Comparison of ENCODE assay signal across 8 mouse cellular contexts in genomic region chr5:88765587-88765986, GRCm38 (mm10). TPM values are rescaled to one million over a fixed set of nuclear protein-coding genes. Genes with fewer than 3 reads are reported as not detected.
DNase-seq lines count a peak whose midpoint lies in the region; ATAC-seq lines count a peak whose summit lies in the region.

No protein-coding gene starts in this region.

- no peak for ATAC-seq in heart, embryonic 15.5 days (replicated peaks; ENCODE audit: insufficient number of reproducible peaks, insufficient read depth, low FRiP score, low read depth)
- ATAC-seq in midbrain, embryonic 11.5 days (ENCODE audit: low FRiP score): no peak

- peak overlapping the region; percentile 80 for H3K4me3 ChIP-seq in heart, embryonic 15.5 days
- peak overlapping the region; percentile 79 for H3K4me3 ChIP-seq in hindbrain, embryonic 10.5 days
- peak overlapping the region; percentile 45 for H3K4me3 ChIP-seq in midbrain, embryonic 11.5 days (ENCODE audit: low read depth, low read length)

- H3K36me3 ChIP-seq in heart, embryonic 15.5 days: 0 out of 2 replicates have a peak, but pooled peaks cover 2% of the 10 kb centered on the region
- H3K36me3 ChIP-seq in hindbrain, embryonic 10.5 days: peaks cover 37% of the 10 kb centered on the region
- H3K36me3 ChIP-seq in midbrain, embryonic 11.5 days (ENCODE audit: control insufficient read depth, insufficient read depth, low read length): peaks cover 6% of the 10 kb centered on the region

- DNase-seq in heart, postnatal 14 days: no peak
- peak; percentile 26 for DNase-seq in MEL-GATA-1-ER (ENCODE audit: extremely low read depth, low read depth)
- no peak for DNase-seq in hindbrain, embryonic 10.5 days (ENCODE audit: low spot score)
- DNase-seq in midbrain, embryonic 11.5 days (ENCODE audit: low spot score, missing footprints): no peak
- no peak for DNase-seq in cerebellum, adult 9-11 months
- no peak for DNase-seq in spleen, postnatal 4 days (ENCODE audit: low spot score in 2 of 2)
- no peak for DNase-seq in cerebellum, postnatal 10 days

- H3K27ac ChIP-seq in heart, embryonic 15.5 days: peak overlapping the region; percentile 89
- H3K27ac ChIP-seq in hindbrain, embryonic 10.5 days: peak overlapping the region; percentile 96
- H3K27ac ChIP-seq in midbrain, embryonic 11.5 days (ENCODE audit: low read depth, low read length): peak overlapping the region; percentile 67

- H3K9ac ChIP-seq in heart, embryonic 15.5 days: peak overlapping the region; percentile 77
- peak overlapping the region; percentile 90 for H3K9ac ChIP-seq in midbrain, embryonic 11.5 days (ENCODE audit: low read length)

- intact Hi-C loops in heart, postnatal 14 days (cut with DNase I): loop anchor here (10.0 kb wide), 1 partner anchor 201 kb away; the partner anchor contains the start of gene Rufy3

- H3K9me3 ChIP-seq in heart, embryonic 15.5 days (replicated peaks): no peaks in the 10 kb centered on the region
- H3K9me3 ChIP-seq in hindbrain, embryonic 10.5 days: no peaks in the 10 kb centered on the region
- no peaks in the 10 kb centered on the region for H3K9me3 ChIP-seq in midbrain, embryonic 11.5 days (ENCODE audit: control insufficient read depth, low read length)

- peaks cover 18% of the 10 kb centered on the region for H3K4me1 ChIP-seq in heart, embryonic 15.5 days (replicated peaks)
- peaks cover 24% of the 10 kb centered on the region for H3K4me1 ChIP-seq in hindbrain, embryonic 10.5 days (replicated peaks)
- peaks cover 15% of the 10 kb centered on the region for H3K4me1 ChIP-seq in midbrain, embryonic 11.5 days (ENCODE audit: control insufficient read depth, insufficient read depth, low read length)

- H3K27me3 ChIP-seq in heart, embryonic 15.5 days: no peaks in the 10 kb centered on the region
- no peaks in the 10 kb centered on the region for H3K27me3 ChIP-seq in hindbrain, embryonic 10.5 days (ENCODE audit: insufficient read depth, poor library complexity, severe bottlenecking)
- H3K27me3 ChIP-seq in midbrain, embryonic 11.5 days (ENCODE audit: control insufficient read depth, insufficient read depth, low read length): no peaks in the 10 kb centered on the region

- peak overlapping the region; percentile 72 for H3K4me2 ChIP-seq in heart, embryonic 15.5 days
- peak overlapping the region; percentile 63 for H3K4me2 ChIP-seq in midbrain, embryonic 11.5 days

- WGBS in heart, embryonic 15.5 days: 16% methylated on average over 6 of the region's 6 CpGs
- 16% methylated on average over 6 of the region's 6 CpGs for WGBS in hindbrain, embryonic 10.5 days
- WGBS in midbrain, embryonic 11.5 days: 11% methylated on average over 6 of the region's 6 CpGs

RNA-seq across cellular contexts. Expression of gene Dck, which starts 0.8 kb away (rescaled TPM):
- 27.6 and 31.9 TPM in 2 replicates for polyA plus RNA-seq in heart, embryonic 15.5 days (2015; fragmentation: Nextera tagmentation; extraction: Ambion mirVana)
- total RNA-seq in heart, postnatal 14 days (2021): 1 to 10 TPM; 3.8 to 7.7 TPM
- polyA plus RNA-seq in hindbrain, embryonic 10.5 days (2016; fragmentation: Nextera tagmentation; extraction: Ambion mirVana): 93.0 and 103 TPM in 2 replicates
- 143 and 150 TPM in 2 replicates for polyA plus RNA-seq in midbrain, embryonic 11.5 days (2014; fragmentation: Nextera tagmentation; extraction: Ambion mirVana)

RNA-seq across cellular contexts. Expression of gene Mob1b, which starts 44.9 kb away (rescaled TPM):
- polyA plus RNA-seq in heart, embryonic 15.5 days (2015; fragmentation: Nextera tagmentation; extraction: Ambion mirVana): 15.5 and 15.7 TPM in 2 replicates
- 10 to 100 TPM; 41.7 to 42.9 TPM for total RNA-seq in heart, postnatal 14 days (2021)
- 10.8 TPM in 2 replicates for polyA plus RNA-seq in hindbrain, embryonic 10.5 days (2016; fragmentation: Nextera tagmentation; extraction: Ambion mirVana)
- 16.7 and 18.3 TPM in 2 replicates for polyA plus RNA-seq in midbrain, embryonic 11.5 days (2014; fragmentation: Nextera tagmentation; extraction: Ambion mirVana)
